In the genomic region with DNA sequence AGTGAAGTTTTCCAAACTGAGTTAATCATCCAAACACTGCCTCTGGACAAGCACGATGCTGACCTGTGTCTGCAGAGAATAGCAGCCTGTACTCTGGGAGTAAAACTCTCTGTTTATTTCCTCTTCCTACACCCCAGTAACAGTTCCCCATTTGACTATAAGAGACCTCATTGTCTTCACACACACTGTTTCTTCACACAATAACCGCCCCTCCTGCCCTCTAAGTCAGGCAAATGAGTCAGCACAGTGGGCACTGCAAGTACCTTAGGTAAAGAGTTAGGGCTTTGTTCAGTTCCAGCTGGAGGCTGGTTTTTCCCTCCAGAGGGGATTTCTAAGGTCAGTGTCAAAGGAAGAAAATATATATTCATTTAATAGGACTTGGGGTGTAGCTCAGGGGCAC, we compare ENCODE assay signal across 8 mouse cellular contexts. TPM values are rescaled to one million over a fixed set of nuclear protein-coding genes. Genes with fewer than 3 reads are reported as not detected.
DNase-seq lines count a peak whose midpoint lies in the region; ATAC-seq lines count a peak whose summit lies in the region.

No protein-coding gene starts in this region.

- ATAC-seq in megakaryocyte progenitor cell, adult 5-6 weeks (replicated peaks; ENCODE audit: poor library complexity), result peak; percentile 75

- peak; percentile 12 for DNase-seq in embryo, embryonic 11 days
- DNase-seq in embryo, embryonic 9.5 days (ENCODE audit: extremely low spot score), result no peak
- DNase-seq in lung, postnatal 36 days, result peak; percentile 42
- DNase-seq in lung, postnatal 14 days, result no peak
- peak; percentile 49 for DNase-seq in R1 (ENCODE audit: low read depth, low spot score)
- no peak for DNase-seq in urinary bladder, postnatal 36 days (ENCODE audit: low spot score in 2 of 2)
- DNase-seq in spleen, adult 12 weeks (ENCODE audit: low spot score), result no peak

RNA-seq across cellular contexts. Expression of a gene that starts 32.9 kb away (rescaled TPM):
- 30.8 and 42.1 TPM in 2 replicates for total RNA-seq in megakaryocyte progenitor cell, adult 5-6 weeks (2015)
- 7.2 and 15.9 TPM in 2 replicates for total RNA-seq in megakaryocyte progenitor cell, adult 5-6 weeks (2017)

Comparison
In these comparisons a context has a peak if more than half of its experiments do, and no peak if none do; other contexts are left out.
1. DNase-seq: peak in embryo, embryonic 11 days (single experiment), lung, postnatal 36 days (single experiment) and R1 (single experiment); none in embryo, embryonic 9.5 days (single experiment), lung, postnatal 14 days (single experiment), urinary bladder, postnatal 36 days (0 of 2) and spleen, adult 12 weeks (single experiment).